ENCODE assay signal across 8 mouse cellular contexts in genomic region chr14:11161751-11162231, GRCm38 (mm10). TPM values are rescaled to one million over a fixed set of nuclear protein-coding genes. Genes with fewer than 3 reads are reported as not detected.
DNase-seq lines count a peak whose midpoint lies in the region; ATAC-seq lines count a peak whose summit lies in the region.

Fhit (minus strand) TSS chr14:11162035.

- WGBS in embryonic facial prominence, embryonic 11.5 days, result under 1% methylated on average over 28 of the region's 28 CpGs
- WGBS in intestine, embryonic 16.5 days, result under 1% methylated on average over 28 of the region's 28 CpGs

- peak; percentile 93 for DNase-seq in adrenal gland, postnatal 36 days
- peak; percentile 89 for DNase-seq in embryonic facial prominence, embryonic 11.5 days (ENCODE audit: low spot score)
- peak; percentile 93 to 96 for DNase-seq in left cerebral cortex, postnatal 14 days (ENCODE audit: low spot score in 2 of 2)
- peak; percentile 90 for DNase-seq in right cerebral cortex, postnatal 25 days
- DNase-seq in urinary bladder, postnatal 25 days (ENCODE audit: low spot score), result peak; percentile 74

- intact Hi-C loops in left cerebral cortex, postnatal 14 days (cut with DNase I), result no loop called here

- ATAC-seq in embryonic facial prominence, embryonic 11.5 days (replicated peaks; ENCODE audit: insufficient number of reproducible peaks, low FRiP score, low TSS enrichment, low read depth), result peak; percentile 94
- peak; percentile 95 for ATAC-seq in granulocyte monocyte progenitor cell, adult 5-6 weeks (replicated peaks; ENCODE audit: poor library complexity, severe bottlenecking)
- ATAC-seq in intestine, embryonic 16.5 days, result peak; percentile 99
- ATAC-seq in megakaryocyte-erythroid progenitor cell, adult 5-6 weeks (replicated peaks; ENCODE audit: low FRiP score, low TSS enrichment, poor library complexity, severe bottlenecking), result peak; percentile 96

- H3K9ac ChIP-seq in embryonic facial prominence, embryonic 11.5 days (replicated peaks; ENCODE audit: low read length), result peak within 1 kb of the TSS; percentile 64
- peak within 1 kb of the TSS; percentile 72 for H3K9ac ChIP-seq in intestine, embryonic 16.5 days (ENCODE audit: low read depth, low read length)

- H3K4me2 ChIP-seq in embryonic facial prominence, embryonic 11.5 days (ENCODE audit: low read depth, low read length), result peak within 1 kb of the TSS; percentile 78
- peak within 1 kb of the TSS; percentile 67 for H3K4me2 ChIP-seq in intestine, embryonic 16.5 days (ENCODE audit: low read depth, low read length)

- no peaks in the 10 kb centered on the region for H3K36me3 ChIP-seq in embryonic facial prominence, embryonic 11.5 days (replicated peaks; ENCODE audit: control insufficient read depth, insufficient read depth, low read depth, low read length)
- H3K36me3 ChIP-seq in intestine, embryonic 16.5 days (ENCODE audit: control insufficient read depth, insufficient read depth, low read length), result no peaks in the 10 kb centered on the region

- H3K27ac ChIP-seq in embryonic facial prominence, embryonic 11.5 days (replicated peaks; ENCODE audit: low read depth, low read length), result no peak within 1 kb of the TSS
- no peak within 1 kb of the TSS for H3K27ac ChIP-seq in intestine, embryonic 16.5 days (ENCODE audit: low read length)

- no peaks in the 10 kb centered on the region for H3K9me3 ChIP-seq in embryonic facial prominence, embryonic 11.5 days (replicated peaks; ENCODE audit: control insufficient read depth, low read length)
- no peaks in the 10 kb centered on the region for H3K9me3 ChIP-seq in intestine, embryonic 16.5 days (ENCODE audit: control insufficient read depth, low read length)

- H3K4me1 ChIP-seq in embryonic facial prominence, embryonic 11.5 days (ENCODE audit: control insufficient read depth, insufficient read depth, low read length), result no peaks in the 10 kb centered on the region
- H3K4me1 ChIP-seq in intestine, embryonic 16.5 days (ENCODE audit: control insufficient read depth, insufficient read depth, low read length), result no peaks in the 10 kb centered on the region

- H3K27me3 ChIP-seq in embryonic facial prominence, embryonic 11.5 days (ENCODE audit: control insufficient read depth, insufficient read depth, low read length), result no peaks in the 10 kb centered on the region
- no peaks in the 10 kb centered on the region for H3K27me3 ChIP-seq in intestine, embryonic 16.5 days (replicated peaks; ENCODE audit: control insufficient read depth, insufficient read depth, low read length)

- H3K4me3 ChIP-seq in embryonic facial prominence, embryonic 11.5 days (ENCODE audit: low read depth, low read length), result peak within 1 kb of the TSS; percentile 50
- H3K4me3 ChIP-seq in intestine, embryonic 16.5 days (ENCODE audit: low read length), result peak within 1 kb of the TSS; percentile 65

RNA-seq across cellular contexts. Expression of gene Fhit, which starts in this region (rescaled TPM):
- total RNA-seq in adrenal gland, postnatal 36 days (2021), result 10 to 100 TPM; 10.9 to 12.9 TPM
- 3.4 and 5.0 TPM in 2 replicates for polyA plus RNA-seq in embryonic facial prominence, embryonic 11.5 days (2014; fragmentation: Nextera tagmentation; extraction: Ambion mirVana)
- total RNA-seq in granulocyte monocyte progenitor cell, adult 5-6 weeks (2014; fragmentation: Nextera tagmentation), result 4.3 and 10.4 TPM in 2 replicates
- total RNA-seq in granulocyte monocyte progenitor cell, adult 5-6 weeks (2017), result 0.62 and 2.1 TPM in 2 replicates
- 14.5 and 14.7 TPM in 2 replicates for polyA plus RNA-seq in intestine, embryonic 16.5 days (2015; fragmentation: Nextera tagmentation; extraction: Ambion mirVana)
- 1 to 10 TPM; 6.1 to 7.7 TPM for total RNA-seq in left cerebral cortex, postnatal 14 days (2021)
- total RNA-seq in megakaryocyte-erythroid progenitor cell, adult 5-6 weeks (2014; fragmentation: Nextera tagmentation), result 12.6 and 13.1 TPM in 2 replicates
- total RNA-seq in megakaryocyte-erythroid progenitor cell, adult 5-6 weeks (2017), result 11.3 and 17.1 TPM in 2 replicates
